Mouse (Mus musculus): ENCODE measurements at regions not wholly inside any gene's neighbourhood (a gene's known extent, or its start where the extent isn't known, plus 50 kb on each side); places are given as distances from the start of the nearest gene placed in this dataset.

DNA sequence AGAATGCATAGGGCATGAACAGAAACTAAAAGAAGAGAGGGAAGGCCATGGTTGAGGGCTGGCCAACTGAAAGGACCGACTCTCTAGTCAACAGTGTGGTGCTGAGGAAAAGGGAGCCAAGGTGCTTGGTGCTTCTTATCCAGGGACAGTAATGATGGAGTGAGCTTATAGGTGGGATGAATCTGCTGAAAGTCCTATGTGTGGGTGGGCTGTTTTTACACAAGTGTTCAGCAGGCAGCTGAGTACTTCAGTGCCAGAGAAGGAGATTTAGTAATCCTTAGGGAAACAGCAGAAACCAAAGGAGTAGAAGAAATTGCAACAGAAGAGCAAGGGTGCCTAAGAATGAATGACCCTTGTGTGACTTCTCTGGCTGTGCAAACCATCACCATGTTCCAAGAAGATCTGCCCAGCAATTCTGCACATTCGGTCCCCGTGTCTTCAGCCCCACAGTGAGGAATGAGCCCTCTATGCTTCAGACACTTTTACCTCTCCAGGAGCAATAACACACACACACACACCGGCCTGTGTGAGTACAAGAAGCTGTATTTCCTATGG, 82.1 kb upstream of the Pkn2 start:
- in situ Hi-C loops (cut with MboI, MseI), result no loop called here

- in situ Hi-C loops (cut with MboI, MseI), result no loop called here
These were observed 76.0 kb upstream of the Pkn2 start for GRCm38 (mm10) chr3:142957768-142958167.

- in situ Hi-C loops (cut with MboI, MseI), result no loop called here
These were observed 67.0 kb upstream of the Pkn2 start for GRCm38 (mm10) chr3:142948771-142949170.

DNA sequence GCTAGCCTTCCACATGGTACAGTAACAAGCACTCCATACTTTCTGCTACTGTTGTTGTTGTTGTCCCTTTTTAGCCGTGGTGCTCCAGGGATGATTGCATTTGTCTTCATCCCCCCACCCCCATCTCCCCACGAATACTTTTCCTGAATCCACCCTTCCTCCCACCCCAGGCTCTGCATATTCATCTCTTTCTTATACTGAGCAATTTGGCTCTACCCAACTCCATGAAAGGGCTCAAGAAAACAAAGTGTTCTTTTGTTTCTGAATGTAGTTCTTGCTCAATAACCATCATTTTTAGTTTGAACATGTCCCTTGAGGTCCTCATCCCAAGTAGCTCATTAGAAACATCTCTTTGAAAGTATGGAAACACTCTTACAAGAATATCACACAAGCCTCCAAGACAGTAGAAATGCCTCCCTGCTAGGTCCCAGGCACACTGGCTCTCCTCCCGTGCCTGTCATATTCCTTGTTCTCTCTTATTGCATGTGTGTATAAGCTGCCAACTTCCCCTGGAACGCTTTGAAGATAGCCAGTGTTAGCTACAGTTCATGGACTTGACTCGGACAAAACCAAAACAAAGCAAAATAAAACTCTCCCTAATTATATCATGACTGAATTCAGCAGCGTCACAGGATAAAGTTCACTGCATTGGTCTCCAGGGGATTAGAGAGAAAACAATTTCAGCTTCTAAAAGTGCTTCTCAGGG, 59.7 kb upstream of the Pkn2 start:
- in situ Hi-C loops (cut with MboI, MseI), result no loop called here

GRCm38 (mm10) chr3:142940874-142941273, 59.1 kb upstream of the Pkn2 start:
- in situ Hi-C loops (cut with MboI, MseI), result no loop called here

DNA sequence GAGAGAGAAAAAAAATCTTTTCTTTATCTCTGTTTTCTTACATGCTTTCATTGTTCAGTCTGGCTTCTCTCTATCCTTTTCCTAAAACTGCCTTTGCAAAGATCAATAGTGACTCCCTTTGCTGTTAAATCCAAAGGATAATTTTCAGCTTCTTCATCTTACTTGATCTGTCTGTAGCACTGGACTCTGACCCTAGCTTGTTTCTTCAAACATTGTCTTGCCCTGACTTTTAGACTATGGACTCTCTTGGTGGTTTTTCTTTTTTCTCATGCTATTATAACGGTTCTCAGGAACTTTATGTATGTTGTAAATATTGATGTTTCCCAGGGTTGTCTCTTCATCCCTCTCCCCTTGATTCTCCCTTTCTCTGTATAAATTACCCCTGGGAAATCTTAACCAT, 58.0 kb upstream of the Pkn2 start:
- in situ Hi-C loops (cut with MboI, MseI), result no loop called here

DNA sequence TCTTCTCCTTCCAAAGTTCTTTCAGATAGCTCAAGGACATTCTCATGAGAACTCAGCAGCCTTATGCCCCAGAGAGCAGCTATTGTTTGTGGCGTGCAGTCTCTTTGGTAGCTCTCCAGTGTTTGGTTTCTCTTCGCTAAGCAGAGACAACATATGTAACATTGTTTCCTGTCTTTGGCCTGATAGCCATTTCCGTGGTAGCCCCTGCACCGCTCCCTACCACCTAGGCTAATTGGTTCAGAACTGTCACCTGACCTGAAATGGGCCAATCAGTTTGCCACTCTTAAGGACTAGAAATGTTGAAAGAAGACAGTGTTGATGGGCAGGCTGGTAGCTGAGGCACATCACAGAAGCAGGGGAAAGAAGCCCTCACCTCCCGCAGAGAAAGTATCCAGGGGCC, 54.1 kb upstream of the Pkn2 start:
- in situ Hi-C loops (cut with MboI, MseI), result no loop called here

- in situ Hi-C loops (cut with MboI, MseI), result no loop called here
These were observed 52.5 kb upstream of the Pkn2 start for GRCm38 (mm10) chr3:142934326-142934725.

DNA sequence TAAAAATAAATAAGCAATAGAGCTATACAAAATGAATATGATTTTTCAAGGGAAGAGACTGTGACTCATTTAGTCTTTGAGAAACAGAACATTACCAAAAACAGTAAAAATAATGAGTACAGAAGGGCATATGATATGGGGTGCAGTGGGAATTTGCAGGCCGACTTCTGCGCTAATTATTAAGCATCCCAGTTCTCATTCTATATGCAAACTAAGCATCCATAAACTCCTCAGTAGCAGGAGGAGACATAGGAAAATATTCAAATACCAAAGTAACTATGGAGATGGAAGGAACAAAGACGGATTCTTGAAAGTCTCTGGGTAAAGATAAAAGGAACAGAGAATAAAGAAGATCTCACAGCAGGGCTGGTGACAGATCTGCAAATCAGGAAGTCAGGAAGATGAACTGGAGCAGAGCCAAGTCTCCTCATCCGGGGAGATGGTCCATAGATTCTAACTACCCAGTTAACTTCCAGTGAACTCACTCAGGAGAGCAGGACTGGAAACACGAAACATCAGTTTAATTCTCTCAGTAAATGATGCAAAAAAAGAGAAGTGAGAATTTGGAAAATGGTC, 52.0 kb upstream of the Pkn2 start:
- in situ Hi-C loops (cut with MboI, MseI), result no loop called here
